In genomic region chr10:27063671-27064070, GRCm38 (mm10) we compare ENCODE assay signal across 9 mouse cellular contexts.
DNase-seq lines count a peak whose midpoint lies in the region; ATAC-seq lines count a peak whose summit lies in the region.
"Had no signal": no experiment of that assay in that cellular context is flagged by ENCODE, and none has a peak within 500 bp of the region (broad histone marks: within the 10 kb centered on the region; RNA-seq: fewer than 3 reads in every experiment).

No protein-coding gene starts in this region.

- no peaks in the 10 kb centered on the region for H3K36me3 ChIP-seq in embryonic facial prominence, embryonic 10.5 days (replicated peaks)
- no peaks in the 10 kb centered on the region for H3K36me3 ChIP-seq in heart, embryonic 16.5 days (ENCODE audit: control insufficient read depth, insufficient read depth)
- no peaks in the 10 kb centered on the region for H3K36me3 ChIP-seq in limb, embryonic 13.5 days
- H3K36me3 ChIP-seq: hindbrain, embryonic 15.5 days had no signal

- no peaks in the 10 kb centered on the region for H3K27me3 ChIP-seq in embryonic facial prominence, embryonic 10.5 days (replicated peaks; ENCODE audit: low read depth, poor library complexity, severe bottlenecking)
- H3K27me3 ChIP-seq in heart, embryonic 16.5 days (ENCODE audit: control insufficient read depth, insufficient read depth, low read length) = no peaks in the 10 kb centered on the region
- H3K27me3 ChIP-seq in limb, embryonic 13.5 days = no peaks in the 10 kb centered on the region
- H3K27me3 ChIP-seq: hindbrain, embryonic 15.5 days had no signal

- peak overlapping the region; percentile 27; the same call in 1 of the 2 replicates for H3K27ac ChIP-seq in embryonic facial prominence, embryonic 10.5 days (replicated peaks)
- H3K27ac ChIP-seq in heart, embryonic 16.5 days (ENCODE audit: low read length) = no peak overlapping the region
- H3K27ac ChIP-seq in limb, embryonic 13.5 days = peak overlapping the region; percentile 64; the same call in 1 of the 2 replicates
- H3K27ac ChIP-seq: hindbrain, embryonic 15.5 days had no signal

- H3K9me3 ChIP-seq in embryonic facial prominence, embryonic 10.5 days = no peaks in the 10 kb centered on the region
- no peaks in the 10 kb centered on the region for H3K9me3 ChIP-seq in heart, embryonic 16.5 days (replicated peaks; ENCODE audit: control insufficient read depth, low read length)
- no peaks in the 10 kb centered on the region for H3K9me3 ChIP-seq in limb, embryonic 13.5 days
- H3K9me3 ChIP-seq: hindbrain, embryonic 15.5 days had no signal

- H3K4me3 ChIP-seq in embryonic facial prominence, embryonic 10.5 days = no peak overlapping the region
- H3K4me3 ChIP-seq in heart, embryonic 16.5 days (ENCODE audit: low read length) = no peak overlapping the region
- no peak overlapping the region for H3K4me3 ChIP-seq in limb, embryonic 13.5 days
- H3K4me3 ChIP-seq: hindbrain, embryonic 15.5 days had no signal

- ATAC-seq in frontal cortex, adult (ENCODE audit: low TSS enrichment) = peak; percentile 81
- ATAC-seq in heart, embryonic 16.5 days (replicated peaks; ENCODE audit: extremely low read depth, insufficient read depth, low FRiP score) = 0 out of 2 replicates have a peak, but pooled peaks have one; percentile 45
- peak; percentile 94 for ATAC-seq in limb, embryonic 13.5 days (ENCODE audit: low FRiP score, low read depth)
- no peak for ATAC-seq in megakaryocyte-erythroid progenitor cell, adult 5-6 weeks (replicated peaks; ENCODE audit: low FRiP score, low TSS enrichment, poor library complexity, severe bottlenecking)

- H3K4me1 ChIP-seq in embryonic facial prominence, embryonic 10.5 days = peaks cover 7% of the 10 kb centered on the region
- H3K4me1 ChIP-seq in heart, embryonic 16.5 days (ENCODE audit: control insufficient read depth, insufficient read depth, low read length) = 0 out of 2 replicates have a peak, but pooled peaks cover 2% of the 10 kb centered on the region
- H3K4me1 ChIP-seq in limb, embryonic 13.5 days = peaks cover 4% of the 10 kb centered on the region; the same call in 1 of the 2 replicates
- H3K4me1 ChIP-seq: hindbrain, embryonic 15.5 days had no signal

- 54% methylated on average over 4 of the region's 4 CpGs for WGBS in embryonic facial prominence, embryonic 10.5 days
- 34% methylated on average over 4 of the region's 4 CpGs for WGBS in heart, embryonic 16.5 days
- WGBS in limb, embryonic 13.5 days = 8% methylated on average over 4 of the region's 4 CpGs

- H3K4me2 ChIP-seq in heart, embryonic 16.5 days (ENCODE audit: low read depth, low read length) = peak overlapping the region; percentile 30
- peak overlapping the region; percentile 37 for H3K4me2 ChIP-seq in limb, embryonic 13.5 days (replicated peaks)
- H3K4me2 ChIP-seq: hindbrain, embryonic 15.5 days had no signal

- no peak for DNase-seq in frontal cortex, postnatal 36 days (ENCODE audit: low spot score in 2 of 2)
- DNase-seq in embryonic facial prominence, embryonic 10.5 days (ENCODE audit: low spot score) = peak; percentile 46
- DNase-seq in left cerebral cortex, adult 11 months (ENCODE audit: low spot score) = no peak
- no peak for DNase-seq in frontal cortex, postnatal 10 days (ENCODE audit: low spot score in 2 of 2)

- no peak overlapping the region for H3K9ac ChIP-seq in heart, embryonic 16.5 days (ENCODE audit: low read length)
- H3K9ac ChIP-seq in limb, embryonic 13.5 days = no peak overlapping the region
- H3K9ac ChIP-seq: hindbrain, embryonic 15.5 days had no signal
